Mouse (Mus musculus) Patski (cell line): ENCODE data around the gene Hrh2. TPM values are rescaled to one million over a fixed set of nuclear protein-coding genes. Genes with fewer than 3 reads are reported as not detected.

Experiments
- ATAC-seq: fragments of 100-300 bp; one replicate; pipeline ENCODE4 v1.8.0; 2021
- CTCF ChIA-PET: fragments of 350-600 bp; sonication (Branson Sonifier 250); formaldehyde crosslinking; loops from one replicate; lab custom pipeline; 2022; ENCODE audit warnings: inconsistent platforms; lab: Charles Lee
- POLR2A ChIA-PET: fragments of 350-600 bp; sonication (Branson Sonifier 250); formaldehyde crosslinking; loops from one replicate; lab custom pipeline; 2022; ENCODE audit warnings: antibody characterized with exemption, inconsistent platforms; lab: Charles Lee
- DNase-seq: peaks from one replicate; pipeline ENCODE4 v3.0.0-alpha.2; 2011; ENCODE audit warnings: low read depth, low spot score
- H3K27me3 ChIP-seq: fragments of 371-371 bp; one replicate; pipeline ENCODE4 v1.5.1; 2021
- CTCF ChIP-seq: fragments of 100-300 bp; IDR thresholded peaks from one replicate; pipeline ENCODE4 v1.5.1; 2021
- in situ Hi-C: fragments of 300-500 bp; cut with MboI; formaldehyde crosslinking; loops from 3 replicates; pipeline ENCODE4 v1.11.1; 2018; ENCODE audit warnings: low pct_unique_long_range_greater_than_20kb, mixed read lengths
- polyA plus RNA-seq: library from polyadenylated mRNA; unstranded; gene quantifications from one replicate; pipeline ENCODE4 v1.2.3, GENCODE M21; 2021

Hrh2 gene
- polyA plus RNA-seq, 1 experiment from 2014 or later = not detected

- peaks cover 42% of the 10 kb centered on the region for H3K27me3 ChIP-seq
- in situ Hi-C loops = no loop called here
- ATAC-seq (no peak), DNase-seq (no peak)
- CTCF ChIA-PET = interaction anchor here (1.4 kb wide), 1 partner anchor 11 kb away, joined by 3 read pairs; no protein-coding TSS in a partner anchor
- TF ChIP-seq CTCF = no peak
- POLR2A ChIA-PET = no interaction called here
Measured at GRCm38 (mm10) chr13:54191181-54191580, 748 bp upstream of the Hrh2 start.

- TF ChIP-seq CTCF = no peak
- peaks cover 49% of the 10 kb centered on the region for H3K27me3 ChIP-seq
- ATAC-seq (no peak), DNase-seq (no peak)
- in situ Hi-C loops = no loop called here
- ChIA-PET POLR2A (no interaction called here), CTCF (no interaction called here)
Measured at GRCm38 (mm10) chr13:54193580-54193979, 1.7 kb downstream of the Hrh2 start.

GRCm38 (mm10) chr13:54199000-54199399, 7.1 kb downstream of the Hrh2 start:
- in situ Hi-C loops = no loop called here
- CTCF ChIA-PET = no interaction called here
- TF ChIP-seq CTCF = no peak
- ATAC-seq (no peak), DNase-seq (no peak)
- peaks cover 43% of the 10 kb centered on the region for H3K27me3 ChIP-seq
- POLR2A ChIA-PET = no interaction called here

- ATAC-seq (no peak), DNase-seq (no peak)
- no peak for TF ChIP-seq CTCF
- CTCF ChIA-PET = no interaction called here
- POLR2A ChIA-PET = no interaction called here
- in situ Hi-C loops = no loop called here
- peaks cover 29% of the 10 kb centered on the region for H3K27me3 ChIP-seq
Measured at GRCm38 (mm10) chr13:54202458-54202857, 10.5 kb downstream of the Hrh2 start.

GRCm38 (mm10) chr13:54203419-54203818, 11.5 kb downstream of the Hrh2 start:
- no peak for ATAC-seq
- no peak for DNase-seq
- POLR2A ChIA-PET = no interaction called here
- CTCF ChIA-PET = no interaction called here
- H3K27me3 ChIP-seq = peaks cover 29% of the 10 kb centered on the region
- TF ChIP-seq CTCF = no peak
- in situ Hi-C loops = no loop called here

- ChIA-PET POLR2A (no interaction called here), CTCF (no interaction called here)
- H3K27me3 ChIP-seq = peaks cover 19% of the 10 kb centered on the region
- no peak for TF ChIP-seq CTCF
- ATAC-seq (no peak), DNase-seq (no peak)
- in situ Hi-C loops = no loop called here
Measured at GRCm38 (mm10) chr13:54205195-54205594, 13.3 kb downstream of the Hrh2 start.

GRCm38 (mm10) chr13:54206140-54206753, 14.3 kb downstream of the Hrh2 start:
- ChIA-PET CTCF (no interaction called here), POLR2A (no interaction called here)
- TF ChIP-seq CTCF = no peak
- in situ Hi-C loops = no loop called here
- DNase-seq (no peak), ATAC-seq (no peak)
- H3K27me3 ChIP-seq = peaks cover 12% of the 10 kb centered on the region

- peaks cover 11% of the 10 kb centered on the region for H3K27me3 ChIP-seq
- CTCF ChIA-PET = no interaction called here
- no peak for DNase-seq
Measured at GRCm38 (mm10) chr13:54209476-54210253, 17.7 kb downstream of the Hrh2 start.

GRCm38 (mm10) chr13:54211528-54212488, 19.9 kb downstream of the Hrh2 start:
- H3K27me3 ChIP-seq = peaks cover 16% of the 10 kb centered on the region
- ATAC-seq (no peak), DNase-seq (no peak)
- in situ Hi-C loops = no loop called here
- ChIA-PET CTCF (no interaction called here), POLR2A (no interaction called here)
- TF ChIP-seq CTCF = no peak

More at GRCm38 (mm10) chr13:54209476-54210253, 17.7 kb downstream of the Hrh2 start:
- TF ChIP-seq CTCF = no peak
- in situ Hi-C loops = no loop called here
- no peak for ATAC-seq
- POLR2A ChIA-PET = no interaction called here

- no peak for DNase-seq
- CTCF ChIA-PET = no interaction called here
- ATAC-seq = no peak
- in situ Hi-C loops = no loop called here
- H3K27me3 ChIP-seq = peaks cover 16% of the 10 kb centered on the region
- POLR2A ChIA-PET = no interaction called here
- TF ChIP-seq CTCF = no peak
Measured at GRCm38 (mm10) chr13:54212516-54212915, 20.6 kb downstream of the Hrh2 start.
